Mouse (Mus musculus): Measurements from ENCODE around the gene Faap20.

DNA sequence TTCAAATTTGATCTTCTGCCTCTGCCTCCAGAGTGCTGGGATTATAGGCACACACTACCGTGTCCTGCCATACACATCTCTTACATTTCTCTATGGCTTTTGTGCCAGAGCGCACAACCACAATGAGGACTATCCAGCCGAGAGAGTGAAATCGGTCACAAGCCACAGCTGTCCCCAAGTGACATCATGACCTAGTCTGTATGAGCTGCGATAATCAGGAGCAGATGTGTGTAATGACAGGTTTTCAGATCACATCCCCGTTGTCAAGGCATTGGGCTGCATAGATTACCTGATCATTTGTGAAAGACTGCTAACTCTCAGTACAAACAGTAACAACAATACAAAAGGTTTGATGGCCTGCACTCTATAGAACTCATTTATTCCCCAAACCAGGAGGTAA lies 28.4 kb downstream of the Faap20 start:
- TF ChIP-seq CTCF (IDR thresholded peaks at IDR 0.05; ENCODE audit: low read depth, low read length) (no peak), POLR2A (IDR thresholded peaks at IDR 0.05; ENCODE audit: insufficient read depth, low read length) (no peak), EP300 (IDR thresholded peaks at IDR 0.05; ENCODE audit: insufficient read depth, low read depth, low read length) (no peak)
